Mouse (Mus musculus) ovary, postnatal 14 days (tissue): ENCODE measurements around the gene Rab5b.
"Not testable (repeated sequence)": the region's sequence is repeated elsewhere in the genome, so short reads cannot be mapped to it uniquely, and the experiment has no call there.

Source experiments
- DNase-seq: peaks from one replicate; pipeline ENCODE4 v3.0.0; 2022; ENCODE audit warnings: low spot score

Rab5b gene

DNA sequence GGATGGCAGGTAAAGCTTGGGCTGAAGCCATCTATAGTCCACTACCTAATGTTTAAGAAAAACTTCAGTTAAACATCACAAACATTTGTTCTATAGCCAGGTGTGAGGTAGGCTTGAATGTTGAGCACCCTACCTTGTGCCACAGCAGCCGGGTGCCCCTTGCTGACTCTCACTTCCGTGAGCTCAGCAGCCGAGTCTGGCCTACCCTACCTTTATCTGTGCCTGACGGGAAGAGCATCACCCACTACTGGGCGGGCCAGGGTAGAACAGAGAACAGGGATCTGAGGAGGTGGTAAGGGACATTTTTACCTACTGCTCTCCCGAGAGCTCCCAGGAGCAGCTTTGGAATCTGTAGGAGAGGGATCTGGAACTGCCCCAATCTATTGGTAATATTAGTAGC is 53.3 kb downstream of the Rab5b start:
- no peak for DNase-seq

GRCm38 (mm10) chr10:128641871-128642270 is 54.2 kb downstream of the Rab5b start:
- DNase-seq, result no peak

- no peak for DNase-seq
Observed at GRCm38 (mm10) chr10:128640891-128641290, 55.2 kb downstream of the Rab5b start.

DNA sequence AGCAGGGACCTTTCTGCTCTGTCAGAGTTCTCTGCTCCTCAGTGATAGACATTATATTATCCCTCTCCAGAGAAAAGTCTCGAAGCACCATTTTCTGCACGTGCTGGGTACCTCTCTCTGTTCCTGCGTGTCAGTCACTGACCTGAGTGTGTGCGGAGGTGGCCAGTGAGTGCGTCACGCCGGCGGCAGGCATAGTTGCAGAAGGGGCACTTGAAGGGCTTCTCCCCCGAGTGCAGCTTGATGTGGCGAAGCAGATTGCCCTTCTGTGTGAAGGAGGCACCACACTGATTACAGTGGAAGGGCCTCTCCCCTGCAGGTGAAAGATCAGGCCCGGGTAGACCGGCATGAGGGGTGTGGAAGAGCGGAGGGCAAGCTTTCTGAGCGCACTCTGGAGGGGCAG is 56.1 kb downstream of the Rab5b start:
- no peak for DNase-seq

GRCm38 (mm10) chr10:128637011-128637410 is 59.1 kb downstream of the Rab5b start:
- no peak for DNase-seq

DNA sequence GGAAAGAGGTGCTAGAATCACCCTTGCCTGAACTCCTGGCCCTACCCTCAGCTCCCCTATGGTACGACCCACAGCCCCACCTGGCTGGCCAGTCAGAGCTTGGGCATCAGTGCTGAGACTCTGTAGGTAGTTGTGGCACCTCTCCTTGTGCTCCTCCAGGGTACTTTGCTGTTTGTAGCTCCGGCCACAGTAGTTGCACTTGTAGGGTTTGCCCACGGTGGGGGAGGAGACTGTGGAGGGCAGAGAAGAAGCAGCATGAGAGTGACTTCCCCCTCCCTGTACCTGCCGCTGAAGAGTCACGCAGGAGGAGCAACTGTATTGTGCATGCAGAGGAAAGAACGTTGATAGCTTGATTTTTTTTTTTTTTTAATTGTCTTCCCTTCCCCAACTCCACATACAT is 59.5 kb downstream of the Rab5b start:
- DNase-seq, result no peak

- no peak for DNase-seq
Observed at GRCm38 (mm10) chr10:128635697-128636096, 60.4 kb downstream of the Rab5b start.

- no peak for DNase-seq
Observed at GRCm38 (mm10) chr10:128631571-128631970, 64.5 kb downstream of the Rab5b start.

- not testable (repeated sequence) for DNase-seq
Observed at GRCm38 (mm10) chr10:128630306-128630705, 65.8 kb downstream of the Rab5b start.

GRCm38 (mm10) chr10:128629746-128630145 is 66.3 kb downstream of the Rab5b start:
- DNase-seq, result no peak

DNA sequence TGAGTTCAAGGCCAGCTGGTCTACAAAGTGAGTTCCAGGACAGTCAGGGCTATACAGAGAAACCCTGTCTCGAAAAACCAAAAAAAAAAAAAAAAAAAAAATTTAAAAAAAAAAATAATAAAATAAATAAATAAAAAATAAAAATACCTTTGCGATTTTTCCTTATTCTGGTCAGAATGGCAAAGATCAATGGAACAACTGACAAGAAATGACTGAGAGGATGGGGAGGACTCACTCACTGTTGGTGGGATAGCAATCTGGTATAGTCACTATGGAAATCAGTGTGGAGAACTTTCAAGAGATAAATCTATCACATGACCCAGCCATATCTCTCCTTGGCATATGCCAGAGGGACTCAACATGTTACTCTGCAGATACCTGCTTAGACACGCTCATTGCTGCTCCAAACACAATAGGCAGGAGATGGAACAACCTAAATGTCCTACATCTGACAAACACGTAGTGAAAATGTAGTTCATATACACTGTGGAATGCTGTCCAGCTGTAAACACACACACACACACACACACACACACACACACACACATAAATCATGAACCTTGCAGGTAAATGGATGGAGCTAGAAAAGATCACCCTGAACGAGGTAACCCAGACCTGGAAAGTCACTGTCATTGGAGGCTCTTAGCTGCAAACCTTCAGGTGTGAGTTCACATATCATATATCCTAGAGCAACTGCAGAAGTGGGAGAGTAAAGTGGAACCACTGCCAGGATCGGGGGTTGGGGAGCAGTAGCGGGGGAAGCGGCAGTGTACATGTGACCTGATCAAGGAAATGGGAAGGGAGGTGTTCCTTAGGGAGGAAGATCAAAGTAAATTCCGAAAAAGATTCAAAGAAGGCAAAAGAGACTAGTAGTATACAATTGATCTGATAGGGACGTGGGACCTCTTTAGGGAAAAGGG is 68.4 kb downstream of the Rab5b start:
- no peak for DNase-seq
